Mouse (Mus musculus) bone marrow, adult 2 months (tissue): ENCODE data around the gene Sufu. TPM values are rescaled to one million over a fixed set of nuclear protein-coding genes. Genes with fewer than 3 reads are reported as not detected.

ENCODE experiments used
- H3K27ac ChIP-seq: fragments of 200-500 bp; 2 replicates; pipeline ENCODE4 v1.5.1; 2012; ENCODE audit warnings: low read depth, mild to moderate bottlenecking, control low read depth, inconsistent platforms, low read length; ENCODE audit not compliant: control insufficient read depth, poor library complexity, insufficient read depth
- H3K4me1 ChIP-seq: fragments of 200-500 bp; 2 replicates; pipeline ENCODE4 v1.6.1; 2011; ENCODE audit warnings: low read length; ENCODE audit not compliant: control insufficient read depth, insufficient read depth
- H3K4me3 ChIP-seq: fragments of 200-500 bp; replicated peaks from 2 replicates; pipeline ENCODE3; 2011; ENCODE audit warnings: mild to moderate bottlenecking, low read depth, low read length, control low read depth; ENCODE audit not compliant: control insufficient read depth
- CTCF ChIP-seq: fragments of 200-500 bp; IDR thresholded peaks from 2 replicates; pipeline ENCODE4 v1.5.1; 2011; ENCODE audit warnings: low read length, control low read depth; ENCODE audit not compliant: control insufficient read depth, insufficient read depth
- POLR2A ChIP-seq: fragments of 200-500 bp; IDR thresholded peaks from 2 replicates; pipeline ENCODE4 v1.6.1; 2011; ENCODE audit warnings: low read depth, mild to moderate bottlenecking, control low read depth, low read length, borderline replicate concordance; ENCODE audit not compliant: control insufficient read depth
- WGBS: fragments of 180-500 bp; shearing (Covaris S2); methylation state at CpG from one replicate; pipeline ENCODE4 v1.1.7; 2018; 5-methylcytosine and 5-hydroxymethylcytosine counted together
- polyA plus RNA-seq: library from polyadenylated mRNA; stranded (reverse); fragments of >200 nt; gene quantifications from 2 replicates; pipeline ENCODE4 v1.2.4, GENCODE M21; 2011; ENCODE audit warnings: low replicate concordance; ENCODE audit not compliant: missing spikeins, insufficient read depth, insufficient read length

The Sufu gene
- polyA plus RNA-seq, 1 experiment, result 5.3 TPM

GRCm38 (mm10) chr19:46518828-46519621 lies 122.3 kb downstream of the Sufu start:
- TF ChIP-seq CTCF (no peak), POLR2A (no peak)
- Histone ChIP-seq H3K27ac (no peak overlapping the region), H3K4me1 (peaks cover 18% of the 10 kb centered on the region), H3K4me3 (no peak overlapping the region)
- 28% methylated on average over 5 of the region's 5 CpGs for WGBS

GRCm38 (mm10) chr19:46521698-46522097 lies 125.0 kb downstream of the Sufu start:
- TF ChIP-seq POLR2A (no peak), CTCF (no peak)
- Histone ChIP-seq H3K27ac (no peak overlapping the region), H3K4me3 (no peak overlapping the region), H3K4me1 (peaks cover 23% of the 10 kb centered on the region)

GRCm38 (mm10) chr19:46522433-46523044 lies 125.8 kb downstream of the Sufu start:
- Histone ChIP-seq H3K4me3 (no peak overlapping the region), H3K4me1 (peaks cover 23% of the 10 kb centered on the region), H3K27ac (peak overlapping the region; percentile 38; the same call in 1 of the 2 replicates)
- WGBS, result 1% methylated on average over 15 of the region's 15 CpGs
- TF ChIP-seq POLR2A, result no peak
- no peak for TF ChIP-seq CTCF

- H3K4me3 ChIP-seq, result no peak overlapping the region
- TF ChIP-seq POLR2A (no peak), CTCF (no peak)
- no peak overlapping the region for H3K27ac ChIP-seq
- peaks cover 20% of the 10 kb centered on the region for H3K4me1 ChIP-seq
Measured at GRCm38 (mm10) chr19:46523131-46523479, 126.4 kb downstream of the Sufu start.

- 25% methylated on average over 20 of the region's 20 CpGs for WGBS
- Histone ChIP-seq H3K4me3 (no peak overlapping the region), H3K27ac (peak overlapping the region; percentile 6; the same call in 1 of the 2 replicates), H3K4me1 (peaks cover 20% of the 10 kb centered on the region)
- TF ChIP-seq CTCF, result no peak
- no peak for TF ChIP-seq POLR2A
Measured at GRCm38 (mm10) chr19:46523480-46524151, 126.9 kb downstream of the Sufu start.

GRCm38 (mm10) chr19:46524152-46524544 lies 127.5 kb downstream of the Sufu start:
- WGBS, result 39% methylated on average over 6 of the region's 6 CpGs
- peaks cover 18% of the 10 kb centered on the region for H3K4me1 ChIP-seq
- TF ChIP-seq POLR2A (no peak), CTCF (no peak)
- no peak overlapping the region for H3K4me3 ChIP-seq
- no peak overlapping the region for H3K27ac ChIP-seq

GRCm38 (mm10) chr19:46524601-46525321 lies 128.1 kb downstream of the Sufu start:
- Histone ChIP-seq H3K27ac (no peak overlapping the region), H3K4me3 (peak overlapping the region; percentile 21), H3K4me1 (peaks cover 18% of the 10 kb centered on the region)
- 47% methylated on average over 14 of the region's 14 CpGs for WGBS
- TF ChIP-seq POLR2A, result no peak
- TF ChIP-seq CTCF, result no peak
